Mouse (Mus musculus) embryonic stem cell, embryonic (primary cell): Measurements from ENCODE around the gene Kif9.

ENCODE experiments used
- CTCF ChIA-PET, 4 experiments: fragments of 300-600 bp in 2 of 4; fragments of 350-600 bp in 2 of 4; sonication (Branson Sonifier 250); formaldehyde crosslinking; loops; one replicate each; lab custom pipeline; 2022; ENCODE audit warnings: inconsistent platforms in 2 of 4; lab: Charles Lee
- POLR2A ChIA-PET, 4 experiments: fragments of 300-600 bp in 2 of 4; fragments of 350-600 bp in 2 of 4; sonication (Branson Sonifier 250); formaldehyde crosslinking; loops; one replicate each; lab custom pipeline; 2022; ENCODE audit warnings: antibody characterized with exemption in 4 of 4, inconsistent platforms in 1 of 4; lab: Charles Lee

The Kif9 gene

GRCm38 (mm10) chr9:110476124-110477091 lies at the start of gene Kif9, which contains the start of gene Klhl18:
Kif9 (plus strand) TSS chr9:110476958.
Klhl18 (minus strand) TSS chr9:110476694.
- ChIA-PET CTCF (interaction anchor here (0.6 to 1.3 kb wide), 6 partner anchors 14 to 305 kb away, joined by 3 to 9 read pairs (median 4); partner anchors contain the start of gene Nradd (in 1 of the 4)), POLR2A (interaction anchor here in 3 of 4 experiments (0.6 to 3.4 kb wide), 33 partner anchors 8 to 303 kb away, joined by 3 to 17 read pairs (median 3); partner anchors contain the start of genes Ptpn23 (in 2 of the 3), Nbeal2 (in 1 of the 3), Nradd (in 1 of the 3) and Setd2 (in 1 of the 3))

DNA sequence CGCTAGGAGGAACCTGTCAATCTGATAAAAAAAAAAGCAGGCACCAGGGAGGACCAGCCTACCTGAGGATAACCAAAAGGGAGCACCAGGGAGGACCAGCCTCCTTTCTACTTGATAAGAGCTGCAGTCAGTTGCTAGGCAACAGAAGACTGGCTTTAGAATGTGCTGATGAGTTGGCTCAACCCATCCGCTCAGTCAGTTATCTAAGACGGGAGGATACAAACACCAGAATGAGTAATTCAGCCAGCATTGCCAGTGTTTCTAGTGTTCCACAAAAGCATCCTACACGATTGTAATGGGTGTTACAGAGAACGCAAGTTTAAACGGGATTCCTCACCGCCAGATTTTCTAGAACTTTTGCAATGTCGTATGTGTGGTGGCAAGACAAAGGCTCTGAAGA lies 45.5 kb upstream of the Kif9 start:
- CTCF ChIA-PET = interaction anchor here in 3 of 4 experiments (0.6 kb wide), 3 partner anchors 138 to 533 kb away, joined by 3 to 6 read pairs (median 3); no protein-coding TSS in a partner anchor
- POLR2A ChIA-PET = interaction anchor here in 2 of 4 experiments (0.6 to 1.9 kb wide), 2 partner anchors 9 to 20 kb away, joined by 4 to 5 read pairs; no protein-coding TSS in a partner anchor

GRCm38 (mm10) chr9:110433045-110433444 lies 43.7 kb upstream of the Kif9 start:
- ChIA-PET POLR2A (interaction anchor here in 2 of 4 experiments (0.6 to 0.7 kb wide), 3 partner anchors 22 to 641 kb away, joined by 4 to 5 read pairs (median 4); no protein-coding TSS in a partner anchor), CTCF (interaction anchor here in 1 of 4 experiments (0.5 kb wide), 1 partner anchor 295 kb away, joined by 3 read pairs; no protein-coding TSS in a partner anchor)

GRCm38 (mm10) chr9:110436041-110436440 lies 40.7 kb upstream of the Kif9 start:
- ChIA-PET POLR2A (interaction anchor here in 1 of 4 experiments (0.9 kb wide), 1 partner anchor 37 kb away, joined by 4 read pairs; no protein-coding TSS in a partner anchor), CTCF (interaction anchor here in 2 of 4 experiments (0.8 to 2.0 kb wide), 2 partner anchors 13 to 25 kb away, joined by 3 to 6 read pairs; no protein-coding TSS in a partner anchor)

DNA sequence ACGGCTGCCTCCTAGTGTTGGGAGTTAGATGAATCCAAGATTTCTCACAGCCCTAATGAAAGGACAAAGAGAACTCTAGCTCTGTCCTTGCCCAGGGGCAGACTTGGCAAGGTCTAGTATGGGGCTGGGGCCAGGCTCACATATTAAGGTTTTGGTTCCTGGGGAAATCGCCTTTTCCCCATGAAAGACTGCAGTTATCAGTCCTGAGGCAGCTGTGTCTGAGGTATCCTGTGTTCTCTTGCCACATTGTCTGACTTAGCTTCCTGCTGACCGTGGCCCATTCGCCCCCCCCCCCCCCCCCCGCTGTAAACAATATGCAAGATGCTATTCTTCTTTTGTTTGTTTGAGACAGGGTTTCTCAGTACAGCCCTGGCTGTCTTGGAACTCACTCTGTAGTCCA lies 36.7 kb upstream of the Kif9 start:
- POLR2A ChIA-PET = interaction anchor here in 3 of 4 experiments (0.9 to 1.1 kb wide), 4 partner anchors 8 to 170 kb away, joined by 3 to 5 read pairs (median 5); partner anchors contain the start of gene Ptpn23 (in 2 of the 3)

DNA sequence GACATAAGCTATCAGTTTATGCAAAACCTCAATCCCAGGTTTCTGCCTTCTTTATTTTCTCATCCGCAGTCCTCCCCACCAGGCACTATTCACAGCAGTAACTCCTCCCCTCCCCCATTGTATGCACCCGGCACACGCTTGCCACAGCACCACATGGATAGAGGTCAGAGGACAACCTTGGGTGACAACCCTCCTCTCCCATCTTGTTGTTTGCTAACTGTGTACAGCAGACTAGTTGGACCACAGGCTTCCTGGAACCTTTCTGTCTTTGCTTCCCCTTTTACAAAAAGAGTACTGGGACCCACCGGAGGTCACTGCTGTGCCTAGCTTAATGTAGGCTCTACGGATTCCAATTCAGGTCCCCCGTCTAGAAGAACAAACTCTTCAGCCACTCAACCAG lies 36.2 kb upstream of the Kif9 start:
- CTCF ChIA-PET = interaction anchor here in 3 of 4 experiments (0.5 to 2.5 kb wide), 9 partner anchors 8 to 34 kb away, joined by 3 to 11 read pairs (median 4); partner anchors contain the start of gene Ptpn23 (in 1 of the 3)
- POLR2A ChIA-PET = interaction anchor here in 1 of 4 experiments (0.6 to 1.1 kb wide), 2 partner anchors 9 to 58 kb away, joined by 3 to 5 read pairs; no protein-coding TSS in a partner anchor

More for the DNA sequence above, 36.7 kb upstream of the Kif9 start:
- CTCF ChIA-PET = interaction anchor here (0.6 to 2.5 kb wide), 10 partner anchors 9 to 341 kb away, joined by 3 to 11 read pairs (median 4); partner anchors contain the start of gene Ptpn23 (in 1 of the 4)

DNA sequence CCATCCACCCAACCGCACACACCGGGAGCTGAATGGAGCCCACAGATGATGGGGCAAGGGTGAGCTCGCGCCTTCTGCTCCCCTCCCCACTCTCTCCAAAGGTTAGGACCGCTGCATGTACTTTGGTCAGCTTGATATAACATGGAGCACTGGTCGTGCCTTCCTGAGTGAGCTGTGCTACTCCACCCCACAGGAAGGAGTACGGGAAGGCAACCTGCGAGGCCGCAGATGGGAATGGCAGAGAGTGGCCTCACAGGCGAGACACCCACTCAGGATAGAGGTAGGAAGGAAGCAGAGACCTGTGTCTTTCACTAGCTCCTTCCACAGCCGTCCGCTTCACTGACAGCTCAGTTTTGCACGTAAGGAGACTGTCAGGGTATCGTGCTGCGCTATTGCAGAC lies 28.4 kb upstream of the Kif9 start:
- CTCF ChIA-PET = interaction anchor here (0.6 to 2.9 kb wide), 22 partner anchors 8 to 336 kb away, joined by 3 to 19 read pairs (median 4); no protein-coding TSS in a partner anchor
- POLR2A ChIA-PET = interaction anchor here in 3 of 4 experiments (0.6 to 2.5 kb wide), 6 partner anchors 13 to 94 kb away, joined by 3 to 8 read pairs (median 3); partner anchors contain the start of genes Kif9 (in 1 of the 3) and Klhl18 (in 1 of the 3)

DNA sequence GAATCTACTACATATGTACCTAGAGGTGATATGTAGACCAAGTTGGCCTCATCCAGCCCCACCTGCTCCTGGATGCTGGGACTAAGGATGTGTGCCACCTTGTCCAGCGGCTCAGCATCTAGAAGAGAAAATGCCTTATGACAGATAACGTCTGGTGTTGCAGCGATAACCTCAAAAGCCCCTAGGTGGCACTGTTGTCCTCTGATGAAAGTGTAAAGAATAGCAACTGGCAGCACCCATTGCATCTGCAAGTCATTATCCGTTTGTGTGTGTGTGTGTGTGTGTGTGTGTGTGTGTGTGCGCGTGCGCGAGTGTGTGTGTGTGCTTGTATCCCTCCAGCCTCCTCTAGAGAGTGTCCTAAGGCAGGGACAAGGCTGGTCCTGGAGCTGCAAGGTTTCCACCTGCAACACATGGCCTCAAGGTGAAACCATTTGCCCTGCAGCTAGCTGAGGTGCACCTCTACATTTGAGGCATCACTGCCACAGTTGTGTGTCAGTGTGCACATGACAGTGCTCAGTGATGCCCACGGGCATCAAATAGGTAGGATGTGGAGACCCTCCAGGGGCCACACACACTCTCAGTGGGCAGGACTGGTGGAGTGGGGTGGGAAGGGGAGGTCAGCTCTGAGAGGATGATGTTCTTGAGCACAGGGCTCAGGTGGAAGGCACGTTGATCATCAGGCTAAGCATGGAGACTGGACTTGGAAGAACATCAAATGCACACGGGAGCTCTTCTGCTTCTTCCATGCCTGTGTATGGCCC lies 27.7 kb upstream of the Kif9 start:
- CTCF ChIA-PET = interaction anchor here (0.5 to 2.9 kb wide), 35 partner anchors 8 to 422 kb away, joined by 3 to 19 read pairs (median 4); partner anchors contain the start of genes Ngp (in 1 of the 4) and Nradd (in 1 of the 4)
- POLR2A ChIA-PET = interaction anchor here in 2 of 4 experiments (0.8 to 2.5 kb wide), 8 partner anchors 13 to 160 kb away, joined by 3 to 8 read pairs (median 3); partner anchors contain the start of genes Kif9 (in 1 of the 2) and Klhl18 (in 1 of the 2)

- ChIA-PET POLR2A (interaction anchor here in 2 of 4 experiments (0.6 to 0.8 kb wide), 3 partner anchors 9 to 39 kb away, joined by 3 read pairs; no protein-coding TSS in a partner anchor), CTCF (interaction anchor here in 1 of 4 experiments (0.6 to 0.7 kb wide), 2 partner anchors 11 to 55 kb away, joined by 3 to 5 read pairs; no protein-coding TSS in a partner anchor)
Observed at GRCm38 (mm10) chr9:110452523-110452922, 24.2 kb upstream of the Kif9 start.

GRCm38 (mm10) chr9:110457926-110458325 lies 18.8 kb upstream of the Kif9 start:
- ChIA-PET POLR2A (interaction anchor here in 3 of 4 experiments (0.6 to 1.2 kb wide), 3 partner anchors 19 to 219 kb away, joined by 4 to 6 read pairs (median 4); partner anchors contain the start of genes Kif9 (in 1 of the 3) and Klhl18 (in 1 of the 3)), CTCF (interaction anchor here in 2 of 4 experiments (0.6 to 0.9 kb wide), 2 partner anchors 10 to 47 kb away, joined by 4 to 8 read pairs; no protein-coding TSS in a partner anchor)

GRCm38 (mm10) chr9:110459145-110459727 lies 17.5 kb upstream of the Kif9 start:
- ChIA-PET POLR2A (interaction anchor here (0.6 to 1.3 kb wide), 8 partner anchors 17 to 506 kb away, joined by 3 to 5 read pairs (median 4); partner anchors contain the start of genes Kif9 (in 1 of the 4) and Klhl18 (in 1 of the 4)), CTCF (interaction anchor here (0.6 to 1.5 kb wide), 7 partner anchors 10 to 620 kb away, joined by 3 to 10 read pairs (median 4); no protein-coding TSS in a partner anchor)

GRCm38 (mm10) chr9:110460884-110461815 lies 15.6 kb upstream of the Kif9 start:
- POLR2A ChIA-PET = interaction anchor here in 3 of 4 experiments (0.5 to 1.9 kb wide), 8 partner anchors 8 to 1738 kb away, joined by 3 to 8 read pairs (median 3); partner anchors contain the start of genes Kif9 (in 1 of the 3), Klhl18 (in 1 of the 3) and Ptpn23 (in 1 of the 3)
- CTCF ChIA-PET = interaction anchor here in 3 of 4 experiments (0.6 to 1.5 kb wide), 4 partner anchors 12 to 70 kb away, joined by 3 to 4 read pairs (median 3); no protein-coding TSS in a partner anchor

- CTCF ChIA-PET = interaction anchor here in 3 of 4 experiments (0.6 to 1.4 kb wide), 5 partner anchors 69 to 533 kb away, joined by 3 to 4 read pairs (median 3); partner anchors contain the start of gene Scap (in 1 of the 3)
- POLR2A ChIA-PET = interaction anchor here (0.5 to 1.9 kb wide), 6 partner anchors 14 to 54 kb away, joined by 3 to 5 read pairs (median 4); partner anchors contain the start of genes Kif9 (in 2 of the 4), Klhl18 (in 2 of the 4) and Ptpn23 (in 1 of the 4)
Observed at GRCm38 (mm10) chr9:110462321-110462720, 14.4 kb upstream of the Kif9 start.

- CTCF ChIA-PET = interaction anchor here in 1 of 4 experiments (0.7 kb wide), 1 partner anchor 80 kb away, joined by 3 read pairs; no protein-coding TSS in a partner anchor
- POLR2A ChIA-PET = interaction anchor here in 1 of 4 experiments (1.1 kb wide), 1 partner anchor 16 kb away, joined by 3 read pairs; no protein-coding TSS in a partner anchor
Observed at GRCm38 (mm10) chr9:110463983-110464591, 12.7 kb upstream of the Kif9 start.
